Mouse (Mus musculus) heart, embryonic 10.5 days (tissue): ENCODE results near the gene Serpina3k. TPM values are rescaled to one million over a fixed set of nuclear protein-coding genes. Genes with fewer than 3 reads are reported as not detected.
A peak's percentile ranks its signal among the peaks of the same experiment; 100 is the strongest.
"Not testable (repeated sequence)": the region's sequence is repeated elsewhere in the genome, so short reads cannot be mapped to it uniquely, and the experiment has no call there.

Source experiments
- DNase-seq: peaks from one replicate; pipeline ENCODE4 v3.0.0-alpha.2; 2017; ENCODE audit warnings: low spot score
- H3K27ac ChIP-seq: fragments of 300-500 bp; sonication (generic); 2 replicates; pipeline ENCODE4 v1.5.1; 2016; ENCODE audit warnings: mild to moderate bottlenecking
- H3K27me3 ChIP-seq: fragments of 300-500 bp; sonication (generic); 2 replicates; pipeline ENCODE4 v1.6.1; 2016; ENCODE audit warnings: mild to moderate bottlenecking; ENCODE audit not compliant: poor library complexity, insufficient read depth, severe bottlenecking
- H3K36me3 ChIP-seq: fragments of 300-500 bp; sonication (generic); 2 replicates; pipeline ENCODE4 v1.6.1; 2016; ENCODE audit warnings: mild to moderate bottlenecking, moderate library complexity
- H3K4me1 ChIP-seq: fragments of 300-500 bp; sonication (generic); 2 replicates; pipeline ENCODE4 v1.6.1; 2016; ENCODE audit warnings: mild to moderate bottlenecking
- H3K4me3 ChIP-seq: fragments of 300-500 bp; sonication (generic); 2 replicates; pipeline ENCODE4 v1.5.1; 2016; ENCODE audit warnings: mild to moderate bottlenecking, moderate library complexity
- H3K9me3 ChIP-seq: fragments of 300-500 bp; sonication (generic); 2 replicates; pipeline ENCODE4 v1.6.1; 2016; ENCODE audit warnings: mild to moderate bottlenecking, moderate library complexity
- WGBS: fragments of 180-500 bp; shearing (Covaris S2); methylation state at CpG from one replicate; pipeline ENCODE4 v1.1.7; 2016; 5-methylcytosine and 5-hydroxymethylcytosine counted together
- polyA plus RNA-seq: library from polyadenylated mRNA; unstranded; fragments of >200 nt; fragmentation: Nextera tagmentation; extraction: Ambion mirVana; gene quantifications from 2 replicates; pipeline ENCODE4 v1.2.1, GENCODE M21; 2016

Gene Serpina3k
- polyA plus RNA-seq, 1 experiment from 2014 or later = not detected

DNA sequence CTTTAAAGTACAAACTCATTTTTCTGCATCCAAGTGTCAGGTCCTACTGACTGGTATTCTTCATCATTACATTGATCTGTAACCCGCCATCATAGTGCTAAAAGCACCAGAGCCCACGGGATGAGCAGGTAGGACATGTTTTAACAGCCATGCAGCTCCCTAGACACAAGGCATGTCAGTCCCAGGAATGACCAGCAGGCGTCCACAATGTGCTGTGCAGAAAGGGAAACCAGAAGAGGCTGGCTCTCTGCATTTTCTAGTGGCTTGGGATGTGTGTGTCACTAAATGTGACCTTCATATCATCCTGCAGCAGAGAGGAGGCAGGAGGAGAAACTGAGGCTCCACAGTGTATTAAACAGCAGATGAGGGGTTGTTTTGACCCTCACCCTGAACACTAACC is 13.5 kb downstream of the Serpina3k start:
- WGBS = 27% methylated on average over 3 of the region's 3 CpGs
- not testable (repeated sequence) for H3K27me3 ChIP-seq, H3K4me1 ChIP-seq, H3K4me3 ChIP-seq, H3K9me3 ChIP-seq, H3K27ac ChIP-seq, H3K36me3 ChIP-seq
- DNase-seq = peak; percentile 70

DNA sequence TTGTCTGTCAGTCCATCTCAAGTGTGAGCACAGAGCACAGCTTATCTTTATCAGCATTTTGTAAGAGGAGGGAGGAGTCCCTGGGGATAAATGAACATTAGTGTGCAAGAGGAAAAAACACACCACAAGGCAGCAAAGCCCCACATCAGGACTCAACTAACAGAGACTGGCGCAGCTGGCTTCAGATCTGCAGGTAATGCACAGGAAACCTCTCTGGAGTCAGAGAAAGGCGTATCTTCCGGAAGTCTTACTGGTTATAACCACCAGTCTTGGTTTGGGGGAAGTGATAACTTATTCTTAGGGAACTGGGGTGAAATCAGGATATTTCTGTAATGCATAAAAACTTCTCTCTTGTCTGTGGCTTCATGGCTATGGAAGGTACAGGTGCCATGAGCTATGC is 17.7 kb downstream of the Serpina3k start:
- Histone ChIP-seq H3K4me1 (no peaks in the 10 kb centered on the region), H3K27me3 (no peaks in the 10 kb centered on the region), H3K27ac (no peak overlapping the region), H3K4me3 (no peak overlapping the region), H3K36me3 (no peaks in the 10 kb centered on the region), H3K9me3 (no peaks in the 10 kb centered on the region)
- DNase-seq = peak; percentile 55
- 89% methylated on average over 3 of the region's 3 CpGs for WGBS

GRCm38 (mm10) chr12:104369986-104370385 is 31.7 kb downstream of the Serpina3k start:
- DNase-seq = peak; percentile 64
- H3K9me3 ChIP-seq = no peaks in the 10 kb centered on the region
- WGBS = 90% methylated on average over 3 of the region's 3 CpGs
- no peak overlapping the region for H3K4me3 ChIP-seq
- H3K4me1 ChIP-seq = no peaks in the 10 kb centered on the region
- no peaks in the 10 kb centered on the region for H3K36me3 ChIP-seq
- no peaks in the 10 kb centered on the region for H3K27me3 ChIP-seq
- no peak overlapping the region for H3K27ac ChIP-seq

DNA sequence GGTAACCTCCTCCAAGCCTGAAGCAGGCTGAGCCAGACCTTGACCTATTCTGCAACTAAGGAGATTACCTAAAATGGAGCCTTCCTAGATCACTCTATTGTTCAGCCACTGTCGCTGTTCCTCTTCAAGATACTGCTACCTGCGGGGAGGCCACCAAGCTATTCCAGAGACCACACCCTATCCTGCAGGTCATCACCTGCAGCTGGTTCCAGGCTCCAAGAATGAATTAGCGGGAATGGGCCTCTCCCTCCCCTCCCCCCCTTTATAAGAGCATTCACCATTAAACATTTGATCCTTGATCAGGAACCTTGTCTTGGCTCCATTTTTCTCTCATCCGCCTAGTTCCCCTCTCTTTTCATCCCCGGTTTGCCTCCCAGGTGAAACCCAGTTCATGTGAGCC is 38.9 kb downstream of the Serpina3k start:
- H3K4me3 ChIP-seq, H3K27ac ChIP-seq, H3K27me3 ChIP-seq, H3K36me3 ChIP-seq, H3K4me1 ChIP-seq, H3K9me3 ChIP-seq: not testable (repeated sequence)
- whole genome bisulfite sequencing = 67% methylated on average over 5 of the region's 5 CpGs
- DNase-seq = peak; percentile 27

DNA sequence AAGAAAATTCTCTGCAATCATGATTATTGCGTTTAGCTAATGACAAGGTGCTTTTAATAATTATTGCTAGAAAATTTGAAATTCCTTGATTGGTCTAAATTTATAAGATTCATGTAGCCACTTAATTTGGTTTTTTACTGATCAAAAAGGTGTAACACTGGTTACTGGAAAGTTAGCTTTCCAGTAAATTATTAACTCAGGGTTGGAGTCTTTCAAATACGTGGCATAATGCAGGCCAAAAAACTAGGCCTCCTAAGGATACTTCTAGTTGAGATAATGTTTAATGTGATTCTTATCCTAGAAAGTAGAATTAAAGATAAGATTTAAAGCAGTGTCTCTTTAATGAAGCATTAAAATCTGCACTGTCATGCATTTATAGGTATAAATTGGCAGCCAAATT is 40.1 kb downstream of the Serpina3k start:
- H3K9me3 ChIP-seq, H3K4me3 ChIP-seq, H3K4me1 ChIP-seq, H3K27ac ChIP-seq, H3K36me3 ChIP-seq, H3K27me3 ChIP-seq, DNase-seq: not testable (repeated sequence)
- 70% methylated on average over 2 of the region's 2 CpGs for whole genome bisulfite sequencing

DNA sequence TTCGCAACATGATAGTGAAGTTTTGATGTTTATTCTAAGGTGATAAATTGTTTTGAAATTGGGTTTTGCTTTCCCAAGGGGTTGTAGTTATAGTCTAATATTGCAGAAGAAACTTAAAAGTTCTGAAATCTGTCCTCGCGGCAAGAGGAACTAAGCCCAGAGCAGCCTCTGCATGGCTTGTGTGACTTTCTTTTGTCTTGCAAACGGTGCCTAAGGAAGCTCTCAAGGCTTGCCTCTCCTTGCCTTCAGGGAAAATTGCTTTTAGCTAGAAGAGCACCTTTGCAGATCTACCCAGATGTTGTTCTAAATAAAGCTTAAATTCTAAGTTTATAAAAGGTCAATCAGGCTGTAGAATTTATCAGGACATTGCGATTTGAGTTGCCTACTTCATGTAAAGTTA is 40.5 kb downstream of the Serpina3k start:
- not testable (repeated sequence) for H3K9me3 ChIP-seq
- WGBS = 61% methylated on average over 5 of the region's 5 CpGs

DNA sequence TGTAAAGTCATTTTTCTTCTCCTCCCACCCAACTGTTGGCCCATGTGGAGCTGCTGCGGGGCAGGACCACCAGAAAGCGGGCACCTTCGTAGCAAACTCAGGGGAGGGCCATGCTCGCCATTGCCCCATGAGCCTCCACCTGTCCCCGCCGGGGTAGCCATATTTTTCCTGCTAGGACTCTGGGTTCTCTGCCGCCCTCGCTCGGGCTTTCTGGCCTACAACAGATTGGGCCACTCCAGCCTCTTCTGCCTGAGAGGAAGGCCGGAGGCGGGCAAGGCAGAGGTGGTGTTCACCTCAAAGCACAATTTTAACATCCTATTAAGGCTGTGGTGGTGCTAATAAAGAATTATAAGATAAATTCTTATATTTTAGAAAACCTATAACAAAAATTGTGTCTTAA is 41.6 kb downstream of the Serpina3k start:
- Histone ChIP-seq H3K4me1 (no peaks in the 10 kb centered on the region), H3K9me3 (no peaks in the 10 kb centered on the region), H3K27ac (no peak overlapping the region), H3K27me3 (no peaks in the 10 kb centered on the region), H3K4me3 (no peak overlapping the region), H3K36me3 (no peaks in the 10 kb centered on the region)
- WGBS = 86% methylated on average over 11 of the region's 11 CpGs
- peak; percentile 61 for DNase-seq

More for the DNA sequence above, 40.5 kb downstream of the Serpina3k start:
- H3K36me3 ChIP-seq, H3K27me3 ChIP-seq, H3K4me1 ChIP-seq, H3K27ac ChIP-seq, H3K4me3 ChIP-seq: not testable (repeated sequence)
- peak; percentile 19 for DNase-seq

DNA sequence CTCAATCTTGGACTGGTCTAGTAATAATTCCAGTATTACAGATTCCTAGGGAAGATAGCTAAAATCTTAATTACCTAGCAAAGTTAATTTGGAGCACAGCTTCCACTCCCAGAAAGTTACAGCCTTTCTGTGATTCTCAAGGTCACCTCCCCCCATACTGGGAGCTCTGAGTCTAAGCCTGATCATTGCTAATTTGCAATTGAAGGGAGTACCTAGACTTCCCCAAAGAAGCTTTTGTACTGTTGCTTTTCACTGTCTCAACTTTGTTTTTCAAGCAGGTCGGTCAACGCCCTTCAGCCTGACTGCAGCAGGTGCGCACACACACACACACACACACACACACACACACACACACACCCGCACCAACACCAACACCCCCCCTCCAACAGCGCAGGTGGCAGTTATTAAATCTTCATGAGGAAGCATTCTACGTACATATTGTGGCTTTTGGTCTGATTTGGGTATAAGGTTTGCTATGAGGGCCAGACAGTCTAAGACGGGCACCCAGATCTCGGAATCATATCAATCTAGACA is 42.9 kb downstream of the Serpina3k start:
- H3K27me3 ChIP-seq, H3K4me1 ChIP-seq, H3K27ac ChIP-seq, H3K9me3 ChIP-seq, H3K4me3 ChIP-seq, H3K36me3 ChIP-seq: not testable (repeated sequence)
- 86% methylated on average over 8 of the region's 8 CpGs for WGBS
- peak; percentile 19 for DNase-seq

DNA sequence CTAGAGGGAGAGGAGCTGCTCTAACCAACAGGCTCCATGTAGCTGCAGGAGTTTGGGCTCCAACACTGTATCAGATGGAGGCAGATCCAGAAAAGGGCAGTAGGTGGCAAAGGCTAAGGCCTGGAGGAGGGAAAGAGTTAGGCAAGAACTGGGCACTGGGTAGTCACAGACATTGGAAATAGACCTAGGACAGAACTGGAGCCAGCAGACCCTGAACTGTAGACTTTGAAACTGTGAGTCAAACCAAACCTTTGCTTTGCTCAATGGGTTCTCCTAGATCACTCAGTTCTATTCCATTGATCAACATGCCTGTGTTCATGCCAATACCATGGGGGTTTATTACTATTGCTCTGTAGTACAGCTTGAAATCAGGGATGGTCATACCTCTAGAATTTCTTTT is 47.7 kb downstream of the Serpina3k start:
- H3K9me3 ChIP-seq, H3K4me1 ChIP-seq, H3K36me3 ChIP-seq, DNase-seq, H3K27me3 ChIP-seq, H3K27ac ChIP-seq, H3K4me3 ChIP-seq: not testable (repeated sequence)

DNA sequence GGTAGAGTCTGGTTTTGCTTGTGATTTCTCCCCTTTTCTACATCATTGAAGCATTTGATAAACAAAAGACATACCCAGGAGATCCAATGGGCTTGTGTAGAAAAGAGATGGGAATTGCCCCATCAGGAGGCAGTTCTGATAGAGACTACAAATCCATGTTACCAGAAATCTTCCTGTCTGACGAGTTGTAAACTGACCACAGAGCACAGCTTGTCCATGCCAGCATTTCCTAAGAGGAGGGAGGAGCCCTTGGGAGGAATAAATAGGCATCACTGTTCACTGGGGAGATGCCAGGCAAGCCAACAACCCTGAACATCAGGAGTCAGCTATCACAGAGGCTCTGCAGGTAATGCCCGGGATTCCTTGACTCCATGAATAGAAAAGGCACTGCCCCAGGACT is 48.6 kb downstream of the Serpina3k start:
- H3K27ac ChIP-seq, H3K9me3 ChIP-seq, DNase-seq, H3K27me3 ChIP-seq, H3K4me3 ChIP-seq, H3K36me3 ChIP-seq, H3K4me1 ChIP-seq: not testable (repeated sequence)
- WGBS = 66% methylated on average over 2 of the region's 2 CpGs

DNA sequence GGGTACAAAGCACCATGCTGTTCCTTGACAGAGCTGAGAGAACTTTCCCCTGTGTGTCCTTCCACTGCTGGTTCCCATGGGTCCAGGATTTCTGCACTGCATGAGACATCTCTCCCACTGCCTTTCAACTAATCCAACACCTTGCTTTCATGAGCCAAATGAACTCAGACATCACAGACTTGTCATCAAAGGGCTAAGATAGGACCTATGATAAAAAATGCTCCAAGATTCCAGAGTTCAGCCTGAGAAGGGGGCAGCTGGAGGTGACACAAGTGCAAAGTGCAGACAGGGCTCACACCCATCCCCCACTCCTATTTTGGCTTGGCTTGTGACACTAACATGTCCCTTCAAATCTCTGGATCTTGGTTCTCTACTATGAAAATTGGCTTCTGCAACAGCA is 50.2 kb downstream of the Serpina3k start:
- H3K4me1 ChIP-seq = no peaks in the 10 kb centered on the region
- DNase-seq = no peak
- H3K36me3 ChIP-seq = no peaks in the 10 kb centered on the region
- H3K27ac ChIP-seq = no peak overlapping the region
- H3K4me3 ChIP-seq = no peak overlapping the region
- no peaks in the 10 kb centered on the region for H3K9me3 ChIP-seq
- no peaks in the 10 kb centered on the region for H3K27me3 ChIP-seq

DNA sequence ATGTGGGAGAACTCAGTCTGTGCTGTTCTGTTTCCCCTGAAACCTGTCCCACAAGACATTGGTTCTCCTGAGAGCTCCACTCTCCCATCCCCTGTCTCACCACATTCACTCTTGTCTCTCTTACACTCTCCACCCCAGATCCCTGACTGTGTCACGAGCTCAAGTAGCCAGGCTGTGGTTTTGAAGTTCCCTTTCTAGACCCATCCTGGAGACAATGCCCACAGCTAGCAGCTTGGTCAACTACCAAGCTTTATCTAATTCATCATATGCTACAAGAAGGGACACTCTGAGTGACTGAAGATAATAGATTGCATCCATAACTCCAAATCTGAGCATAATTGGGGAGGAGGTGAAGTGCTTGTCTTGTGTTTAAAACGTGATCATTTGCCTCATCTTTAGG is 52.8 kb downstream of the Serpina3k start:
- H3K9me3 ChIP-seq, H3K36me3 ChIP-seq, H3K4me1 ChIP-seq, H3K27ac ChIP-seq, H3K4me3 ChIP-seq, DNase-seq, H3K27me3 ChIP-seq: not testable (repeated sequence)
- 54% methylated on average over 2 of the region's 2 CpGs for WGBS
